Comparison of ENCODE assay signal across 29 mouse cellular contexts in genomic region chr1:82766227-82766626, GRCm38 (mm10). TPM values are rescaled to one million over a fixed set of nuclear protein-coding genes. Genes with fewer than 3 reads are reported as not detected.
"Had no signal": no experiment of that assay in that cellular context is flagged by ENCODE, and none has a peak within 500 bp of the region (broad histone marks: within the 10 kb centered on the region; RNA-seq: fewer than 3 reads in every experiment).

No protein-coding gene starts in this region.

- H3K4me1 ChIP-seq: hindbrain, embryonic 10.5 days; hindbrain, embryonic 12.5 days; limb, embryonic 10.5 days; limb, embryonic 12.5 days; liver, embryonic 13.5 days; liver, embryonic 15.5 days had no signal

- H3K4me2 ChIP-seq: heart, embryonic 12.5 days; hindbrain, embryonic 12.5 days; hindbrain, embryonic 14.5 days; limb, embryonic 12.5 days; liver, embryonic 11.5 days; liver, embryonic 13.5 days; liver, embryonic 15.5 days had no signal

- H3K27me3 ChIP-seq: heart, embryonic 12.5 days; hindbrain, embryonic 12.5 days; limb, embryonic 12.5 days; liver, embryonic 13.5 days; liver, embryonic 15.5 days had no signal

- H3K9me3 ChIP-seq: heart, embryonic 10.5 days; hindbrain, embryonic 10.5 days; hindbrain, embryonic 12.5 days; limb, embryonic 10.5 days; liver, embryonic 13.5 days; liver, embryonic 15.5 days had no signal

- H3K4me3 ChIP-seq: heart, embryonic 10.5 days; heart, embryonic 12.5 days; hindbrain, embryonic 10.5 days; hindbrain, embryonic 12.5 days; layer of hippocampus, adult 2 months; left cerebral cortex, adult 2 months; limb, embryonic 10.5 days; limb, embryonic 12.5 days; liver, embryonic 13.5 days; liver, embryonic 15.5 days had no signal

- H3K9ac ChIP-seq: heart, embryonic 12.5 days; hindbrain, embryonic 12.5 days; hindbrain, embryonic 14.5 days; limb, embryonic 12.5 days; liver, embryonic 13.5 days; liver, embryonic 15.5 days had no signal

- H3K27ac ChIP-seq: heart, embryonic 10.5 days; hindbrain, embryonic 10.5 days; hindbrain, embryonic 12.5 days; hindbrain, embryonic 14.5 days; layer of hippocampus, adult 2 months; limb, embryonic 10.5 days; limb, embryonic 12.5 days; liver, embryonic 13.5 days; liver, embryonic 15.5 days had no signal

- ATAC-seq: forebrain, embryonic 16.5 days; hindbrain, embryonic 16.5 days; inflammation-experienced regulatory T-cells, adult 6 months had no signal

- DNase-seq: gastrocnemius, postnatal 10 days; gastrocnemius, postnatal 25 days; heart, adult 18-20 months; heart, postnatal 10 days; heart, postnatal 4 days; kidney, adult 2 months; kidney, adult 9 months; kidney, postnatal 10 days; kidney, postnatal 4 days; liver; liver, embryonic 13.5 days had no signal

RNA-seq across cellular contexts. Expression of gene Tm4sf20, which starts 2.0 kb away (rescaled TPM):
- polyA plus RNA-seq: forebrain, embryonic 16.5 days; frontal cortex, adult 2 months; heart, embryonic 10.5 days; heart, embryonic 12.5 days; heart, embryonic 14.5 days; hindbrain, embryonic 12.5 days; hindbrain, embryonic 14.5 days; hindbrain, embryonic 16.5 days; kidney, adult 2 months; limb, embryonic 10.5 days; limb, embryonic 14.5 days; liver, embryonic 11.5 days; liver, embryonic 13.5 days had no signal

RNA-seq across cellular contexts. Expression of gene Gm47791, which starts 4.8 kb away (rescaled TPM):
- polyA plus RNA-seq: forebrain, embryonic 16.5 days; frontal cortex, adult 2 months; heart, embryonic 10.5 days; heart, embryonic 12.5 days; heart, embryonic 14.5 days; heart, embryonic 16.5 days; hindbrain, embryonic 10.5 days; hindbrain, embryonic 12.5 days; hindbrain, embryonic 14.5 days; hindbrain, embryonic 16.5 days; inflammation-experienced regulatory T-cells, adult 6 months; kidney, adult 2 months; limb, embryonic 10.5 days; limb, embryonic 12.5 days; limb, embryonic 14.5 days; liver, embryonic 11.5 days; liver, embryonic 13.5 days; liver, embryonic 15.5 days had no signal
